Mouse (Mus musculus) brain, embryonic 14.5 days (tissue): Measurements from ENCODE around the gene Nipa1.

Source experiments
- CTCF ChIP-seq: fragments of 200-500 bp; IDR thresholded peaks from 2 replicates; pipeline ENCODE4 v1.5.1; 2012; ENCODE audit warnings: inconsistent platforms, mild to moderate bottlenecking, moderate library complexity, borderline replicate concordance; ENCODE audit not compliant: insufficient read depth, insufficient read length; ENCODE audit errors: extremely low read depth
- POLR2A ChIP-seq: fragments of 200-500 bp; IDR thresholded peaks from 2 replicates; pipeline ENCODE4 v1.6.1; 2012; ENCODE audit warnings: mild to moderate bottlenecking, inconsistent platforms, borderline replicate concordance; ENCODE audit not compliant: poor library complexity, insufficient read depth, insufficient read length, severe bottlenecking; ENCODE audit errors: extremely low read depth

DNA sequence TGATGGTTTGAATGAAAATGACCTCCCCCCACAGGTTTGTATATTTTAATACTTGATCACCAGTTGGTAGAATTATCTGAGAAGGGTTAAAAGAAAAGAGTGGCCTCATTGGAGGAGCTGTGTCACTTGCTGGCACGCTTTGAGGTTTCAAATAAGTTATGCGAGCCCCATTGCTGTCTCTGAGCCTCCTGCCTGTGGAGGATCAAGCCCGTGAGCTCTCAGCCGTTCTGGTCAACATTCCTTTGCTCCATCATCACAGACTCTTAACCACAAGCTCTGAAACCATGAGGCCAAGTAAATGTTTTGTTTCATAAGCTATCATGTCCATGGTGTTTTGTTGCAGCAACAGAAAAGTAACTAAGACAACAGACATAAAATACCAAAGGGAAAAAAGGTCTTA is 35.0 kb downstream of the Nipa1 start:
- TF ChIP-seq CTCF, result no peak
- no peak for TF ChIP-seq POLR2A
